Mouse (Mus musculus) adrenal gland, postnatal 0 days (tissue): ENCODE measurements around the gene Frmpd4. TPM values are rescaled to one million over a fixed set of nuclear protein-coding genes. Genes with fewer than 3 reads are reported as not detected.

Experiments
- polyA plus RNA-seq: library from polyadenylated mRNA; unstranded; fragments of >200 nt; fragmentation: Nextera tagmentation; extraction: Ambion mirVana; gene quantifications from 2 replicates; pipeline ENCODE4 v1.2.1, GENCODE M21; 2015

Frmpd4 gene
- polyA plus RNA-seq, result 0.30 and 0.58 TPM in 2 replicates

GRCm38 (mm10) chrX:168577131-168577530 is at the start of gene Frmpd4:
Gene Frmpd4, minus strand, starts transcription at chrX:168577231.

Other genes with a start within 250 kb of the Frmpd4 start
- gene Msl3, start 96.7 kb upstream of the Frmpd4 start, polyA plus RNA-seq, result 32.0 and 38.4 TPM in 2 replicates
- 1.2 and 1.7 TPM in 2 replicates for gene Arhgap6, start 217.9 kb upstream of the Frmpd4 start, polyA plus RNA-seq